Mouse (Mus musculus) ES-Bruce4 (cell line): ENCODE measurements around the gene Med19. TPM values are rescaled to one million over a fixed set of nuclear protein-coding genes. Genes with fewer than 3 reads are reported as not detected.
A peak's percentile ranks its signal among the peaks of the same experiment; 100 is the strongest.

Experiments used
- H3K27ac ChIP-seq: 2 replicates; pipeline ENCODE4 v1.5.1; 2012; ENCODE audit warnings: low read length, inconsistent platforms; ENCODE audit not compliant: insufficient read depth
- H3K27me3 ChIP-seq: 2 replicates; pipeline ENCODE4 v1.6.1; 2012; ENCODE audit warnings: mild to moderate bottlenecking, low read length, inconsistent platforms; ENCODE audit not compliant: control insufficient read depth, poor library complexity, insufficient read depth, severe bottlenecking
- H3K36me3 ChIP-seq: 2 replicates; pipeline ENCODE4 v1.6.1; 2012; ENCODE audit warnings: inconsistent platforms, mild to moderate bottlenecking, low read length, moderate library complexity; ENCODE audit not compliant: control insufficient read depth, poor library complexity, insufficient read depth, severe bottlenecking
- H3K4me1 ChIP-seq: one replicate; pipeline ENCODE4 v1.8.1; 2011; ENCODE audit warnings: low read length; ENCODE audit not compliant: control insufficient read depth, insufficient read depth
- H3K4me3 ChIP-seq: 2 replicates; pipeline ENCODE4 v1.5.1; 2011; ENCODE audit warnings: low read depth, mild to moderate bottlenecking, low read length
- H3K9ac ChIP-seq: 2 replicates; pipeline ENCODE4 v1.6.1; 2012; ENCODE audit warnings: low read depth, mild to moderate bottlenecking, inconsistent platforms; ENCODE audit not compliant: poor library complexity, severe bottlenecking
- H3K9me3 ChIP-seq: replicated peaks from 2 replicates; pipeline ENCODE4 v1.6.1; 2012; ENCODE audit warnings: mild to moderate bottlenecking, low read length, inconsistent platforms; ENCODE audit not compliant: control insufficient read depth, poor library complexity, insufficient read depth, severe bottlenecking
- CTCF ChIP-seq: IDR thresholded peaks from one replicate; pipeline ENCODE4 v1.8.1; 2011; ENCODE audit warnings: low read depth, low read length
- EP300 ChIP-seq: IDR thresholded peaks from 2 replicates; pipeline ENCODE4 v1.6.1; 2011; ENCODE audit warnings: low read depth, low read length; ENCODE audit not compliant: insufficient read depth
- POLR2A ChIP-seq: IDR thresholded peaks from one replicate; pipeline ENCODE4 v1.8.1; 2011; ENCODE audit warnings: low read length; ENCODE audit not compliant: insufficient read depth
- polyA plus RNA-seq: library from polyadenylated mRNA; stranded (reverse); fragments of >200 nt; gene quantifications from 2 replicates; pipeline ENCODE4 v1.2.4, GENCODE M21; 2011; ENCODE audit warnings: low read depth; ENCODE audit not compliant: missing spikeins, insufficient read depth, insufficient read length

The Med19 gene
- polyA plus RNA-seq, 1 experiment, result 66.1 TPM

GRCm38 (mm10) chr2:84646138-84646537, 32.1 kb upstream of the Med19 start:
- TF ChIP-seq EP300 (no peak), POLR2A (no peak), CTCF (no peak)
- Histone ChIP-seq H3K27ac (no peak overlapping the region), H3K9ac (no peak overlapping the region), H3K4me3 (no peak overlapping the region), H3K27me3 (no peaks in the 10 kb centered on the region), H3K9me3 (no peaks in the 10 kb centered on the region; the same call in 1 of the 2 replicates), H3K4me1 (no peaks in the 10 kb centered on the region), H3K36me3 (no peaks in the 10 kb centered on the region)

GRCm38 (mm10) chr2:84647051-84647568, 31.1 kb upstream of the Med19 start:
- Histone ChIP-seq H3K36me3 (no peaks in the 10 kb centered on the region), H3K4me1 (no peaks in the 10 kb centered on the region), H3K9ac (no peak overlapping the region), H3K27me3 (no peaks in the 10 kb centered on the region), H3K9me3 (no peaks in the 10 kb centered on the region; the same call in 1 of the 2 replicates), H3K4me3 (no peak overlapping the region), H3K27ac (no peak overlapping the region)
- TF ChIP-seq POLR2A (no peak), EP300 (no peak), CTCF (no peak)

DNA sequence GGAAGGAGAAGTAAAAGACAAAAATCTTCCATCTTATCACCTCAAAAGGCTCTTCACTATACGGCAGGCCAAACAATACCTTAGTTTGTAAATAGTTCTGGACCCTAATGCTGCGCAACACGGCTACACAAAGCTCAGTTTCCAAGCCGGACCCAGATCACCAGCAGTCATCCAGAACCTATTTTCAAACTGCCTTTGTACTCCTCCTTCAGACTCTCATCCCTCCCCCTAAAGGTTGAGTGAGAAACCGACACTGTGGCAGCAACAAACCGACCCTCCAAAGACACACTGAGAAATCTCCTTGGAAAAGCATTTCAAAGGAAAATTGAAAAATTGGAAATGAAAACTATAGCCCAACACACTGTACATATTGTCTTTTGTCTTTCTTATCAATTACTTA, 29.8 kb upstream of the Med19 start:
- peak overlapping the region; percentile 60 for H3K9ac ChIP-seq

DNA sequence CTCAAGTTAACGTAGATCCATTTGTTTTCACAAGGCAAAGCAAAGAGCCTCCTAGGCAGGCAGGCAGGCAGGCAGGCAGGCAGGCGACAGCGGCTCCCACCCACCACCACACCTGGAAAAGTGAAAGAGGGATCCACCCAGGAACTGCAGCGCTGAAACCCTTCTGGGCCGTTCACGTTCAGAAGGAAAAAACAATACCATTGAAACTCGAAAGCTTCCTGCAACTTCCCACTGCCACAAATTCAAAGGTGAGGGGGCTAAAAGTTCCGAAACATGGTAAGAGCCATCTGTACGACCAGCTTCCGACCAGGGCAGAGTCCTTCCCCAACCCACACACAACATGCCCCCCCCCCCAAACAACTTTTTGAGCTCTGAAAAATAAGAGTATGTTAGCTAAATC, 28.5 kb upstream of the Med19 start:
- Histone ChIP-seq H3K36me3 (no peaks in the 10 kb centered on the region), H3K9me3 (no peaks in the 10 kb centered on the region; the same call in 1 of the 2 replicates), H3K9ac (peak overlapping the region; percentile 60), H3K4me1 (no peaks in the 10 kb centered on the region), H3K27me3 (no peaks in the 10 kb centered on the region), H3K4me3 (peak overlapping the region; percentile 97), H3K27ac (peak overlapping the region; percentile 75; the same call in 1 of the 2 replicates)
- no peak for TF ChIP-seq EP300
- no peak for TF ChIP-seq POLR2A
- TF ChIP-seq CTCF, result no peak

More for the DNA sequence above, 29.8 kb upstream of the Med19 start:
- H3K36me3 ChIP-seq, result no peaks in the 10 kb centered on the region
- no peaks in the 10 kb centered on the region for H3K27me3 ChIP-seq
- H3K9me3 ChIP-seq, result no peaks in the 10 kb centered on the region; the same call in 1 of the 2 replicates
- H3K4me3 ChIP-seq, result peak overlapping the region; percentile 50
- TF ChIP-seq POLR2A, result no peak
- TF ChIP-seq EP300, result no peak
- TF ChIP-seq CTCF, result no peak
- H3K27ac ChIP-seq, result 0 out of 2 replicates have a peak overlapping the region, but pooled peaks have one; percentile 19
- no peaks in the 10 kb centered on the region for H3K4me1 ChIP-seq

- H3K4me1 ChIP-seq, result no peaks in the 10 kb centered on the region
- no peaks in the 10 kb centered on the region for H3K27me3 ChIP-seq
- H3K27ac ChIP-seq, result peak within 1 kb of the TSS; percentile 79
- H3K9me3 ChIP-seq, result no peaks in the 10 kb centered on the region; the same call in 1 of the 2 replicates
- H3K36me3 ChIP-seq, result no peaks in the 10 kb centered on the region
- H3K9ac ChIP-seq, result peak within 1 kb of the TSS; percentile 60
- H3K4me3 ChIP-seq, result peak within 1 kb of the TSS; percentile 97
- TF ChIP-seq POLR2A, result peak; percentile 88
- no peak for TF ChIP-seq CTCF
Observed at GRCm38 (mm10) chr2:84650464-84651195, 27.6 kb upstream of the Med19 start, which contains the start of gene Ctnnd1. TSS of gene Ctnnd1 (minus strand) at chr2:84650765.

- H3K27me3 ChIP-seq, result no peaks in the 10 kb centered on the region
- no peaks in the 10 kb centered on the region for H3K9me3 ChIP-seq
- no peak overlapping the region for H3K9ac ChIP-seq
- H3K4me1 ChIP-seq, result no peaks in the 10 kb centered on the region
- TF ChIP-seq POLR2A, result no peak
- no peak for TF ChIP-seq CTCF
- TF ChIP-seq EP300, result no peak
- no peak overlapping the region for H3K4me3 ChIP-seq
- H3K27ac ChIP-seq, result no peak overlapping the region
- H3K36me3 ChIP-seq, result no peaks in the 10 kb centered on the region
Observed at GRCm38 (mm10) chr2:84653354-84653753, 24.8 kb upstream of the Med19 start.
